Mouse (Mus musculus) layer of hippocampus, postnatal 10 days (tissue): ENCODE data around the gene 1700028P14Rik. TPM values are rescaled to one million over a fixed set of nuclear protein-coding genes. Genes with fewer than 3 reads are reported as not detected.
"Not testable (repeated sequence)": the region's sequence is repeated elsewhere in the genome, so short reads cannot be mapped to it uniquely, and the experiment has no call there.

Experiments
- DNase-seq, 2 experiments: peaks; one replicate each; pipeline ENCODE4 v3.0.0; 2021; ENCODE audit warnings: low spot score in 2 of 2
- long read RNA-seq: library from polyadenylated mRNA; stranded (forward); transcript quantifications from one replicate; pipeline ENCODE4 v2.0.0, GENCODE M21; 2023
- total RNA-seq, 2 experiments: library from RNA; stranded (reverse); gene quantifications; 2 replicates each; pipeline ENCODE4 v1.2.3; 2021

Gene 1700028P14Rik
- total RNA-seq = 1 to 10 TPM; 4.1 to 4.8 TPM
- long read RNA-seq, partial matches to known transcripts = 3 of 4 reads
- long read RNA-seq, other reads (novel, unspliced or antisense) = 0 of 4 reads

GRCm38 (mm10) chr19:23652644-23653043 lies at the start of gene 1700028P14Rik:
TSS of gene 1700028P14Rik (minus strand) at chr19:23652812.
- DNase-seq = peak; percentile 50 to 63

- no peak for DNase-seq
Measured at GRCm38 (mm10) chr19:23699131-23699530, 46.5 kb upstream of the 1700028P14Rik start.

- no peak for DNase-seq
Measured at GRCm38 (mm10) chr19:23698366-23698765, 45.8 kb upstream of the 1700028P14Rik start.

GRCm38 (mm10) chr19:23697861-23698260 lies 45.2 kb upstream of the 1700028P14Rik start:
- DNase-seq = no peak

GRCm38 (mm10) chr19:23694344-23694743 lies 41.7 kb upstream of the 1700028P14Rik start:
- peak in 1 of 2 experiments; percentile 17 for DNase-seq

- peak; percentile 11 to 21 for DNase-seq
Measured at GRCm38 (mm10) chr19:23688421-23688946, 35.9 kb upstream of the 1700028P14Rik start.

GRCm38 (mm10) chr19:23687296-23688021 lies 34.8 kb upstream of the 1700028P14Rik start, which contains the start of gene Ptar1:
TSS of gene Ptar1 (plus strand) at chr19:23687429.
- DNase-seq = peak; percentile 88 to 93

- DNase-seq = no peak
Measured at GRCm38 (mm10) chr19:23686962-23687295, 34.3 kb upstream of the 1700028P14Rik start.

GRCm38 (mm10) chr19:23675656-23676055 lies 23.0 kb upstream of the 1700028P14Rik start:
- DNase-seq = not testable (repeated sequence)

GRCm38 (mm10) chr19:23673021-23673420 lies 20.4 kb upstream of the 1700028P14Rik start:
- no peak for DNase-seq

GRCm38 (mm10) chr19:23668142-23668655 lies 15.6 kb upstream of the 1700028P14Rik start:
- no peak for DNase-seq

GRCm38 (mm10) chr19:23664083-23664482 lies 11.5 kb upstream of the 1700028P14Rik start:
- no peak for DNase-seq

GRCm38 (mm10) chr19:23658350-23658749 lies 5.7 kb upstream of the 1700028P14Rik start:
- DNase-seq = no peak

GRCm38 (mm10) chr19:23657261-23657932 lies 4.8 kb upstream of the 1700028P14Rik start:
- no peak for DNase-seq

GRCm38 (mm10) chr19:23653154-23653553 lies 542 bp upstream of the 1700028P14Rik start:
- DNase-seq = no peak

- DNase-seq = no peak
Measured at GRCm38 (mm10) chr19:23647308-23647707, 5.3 kb downstream of the 1700028P14Rik start.

- DNase-seq = no peak
Measured at GRCm38 (mm10) chr19:23645347-23645746, 7.3 kb downstream of the 1700028P14Rik start.

- DNase-seq = no peak
Measured at GRCm38 (mm10) chr19:23643819-23644218, 8.8 kb downstream of the 1700028P14Rik start.

- no peak for DNase-seq
Measured at GRCm38 (mm10) chr19:23636786-23637185, 15.8 kb downstream of the 1700028P14Rik start.

- no peak for DNase-seq
Measured at GRCm38 (mm10) chr19:23631611-23632492, 20.8 kb downstream of the 1700028P14Rik start.

GRCm38 (mm10) chr19:23614268-23614667 lies 38.3 kb downstream of the 1700028P14Rik start:
- DNase-seq = no peak
